Mouse (Mus musculus) heart, embryonic 14.5 days (tissue): ENCODE results near the gene Robo1. TPM values are rescaled to one million over a fixed set of nuclear protein-coding genes. Genes with fewer than 3 reads are reported as not detected.

Source experiments
- ATAC-seq: fragments of 200-750 bp; cut with Nextera tagmentation; 2 replicates; pipeline ENCODE4 v1.8.0; 2017; ENCODE audit warnings: low read depth, moderate TSS enrichment; ENCODE audit not compliant: insufficient number of reproducible peaks, insufficient read depth, low FRiP score
- H3K27ac ChIP-seq, 2 experiments: fragments of 200-500 bp in 1 of 2; fragments of 300-500 bp in 1 of 2; sonication (generic) in 1 of 2; replicated peaks in 1 of 2; 2 replicates each; pipeline ENCODE4 v1.5.1; 2012 to 2014; ENCODE audit warnings: low read depth in 2 of 2, low read length in 2 of 2, control low read depth in 1 of 2, mild to moderate bottlenecking in 1 of 2, mixed read lengths in 1 of 2; ENCODE audit not compliant: control insufficient read depth in 1 of 2, insufficient read depth in 1 of 2
- H3K27me3 ChIP-seq: fragments of 300-500 bp; sonication (generic); 2 replicates; pipeline ENCODE4 v1.6.1; 2014; ENCODE audit warnings: mild to moderate bottlenecking, low read length, control low read depth; ENCODE audit not compliant: control insufficient read depth, insufficient read depth
- H3K36me3 ChIP-seq: fragments of 300-500 bp; sonication (generic); 2 replicates; pipeline ENCODE4 v1.6.1; 2014; ENCODE audit warnings: mild to moderate bottlenecking, control low read depth, low read length, mixed read lengths; ENCODE audit not compliant: control insufficient read depth, insufficient read depth
- H3K4me1 ChIP-seq, 2 experiments: fragments of 200-500 bp in 1 of 2; fragments of 300-500 bp in 1 of 2; sonication (generic) in 1 of 2; 2 replicates each; pipeline ENCODE4 v1.6.1; 2012 to 2014; ENCODE audit warnings: low read length in 2 of 2, control low read depth in 1 of 2, mixed read lengths in 1 of 2; ENCODE audit not compliant: control insufficient read depth in 2 of 2, insufficient read depth in 2 of 2
- H3K4me2 ChIP-seq: fragments of 300-500 bp; sonication (generic); 2 replicates; pipeline ENCODE4 v1.6.1; 2014; ENCODE audit warnings: mild to moderate bottlenecking, low read length
- H3K4me3 ChIP-seq, 2 experiments: fragments of 200-500 bp in 1 of 2; fragments of 300-500 bp in 1 of 2; sonication (generic) in 1 of 2; 2 replicates each; pipeline ENCODE4 v1.5.1; 2012 to 2014; ENCODE audit warnings: low read length in 2 of 2, mild to moderate bottlenecking in 2 of 2, control low read depth in 1 of 2, low read depth in 1 of 2, moderate library complexity in 1 of 2; ENCODE audit not compliant: control insufficient read depth in 1 of 2, insufficient read depth in 1 of 2
- H3K9ac ChIP-seq: fragments of 300-500 bp; sonication (generic); 2 replicates; pipeline ENCODE4 v1.6.1; 2014; ENCODE audit warnings: mild to moderate bottlenecking, low read length
- H3K9me3 ChIP-seq: fragments of 300-500 bp; sonication (generic); 2 replicates; pipeline ENCODE4 v1.6.1; 2016; ENCODE audit warnings: low read length, control low read depth; ENCODE audit not compliant: control insufficient read depth
- WGBS: fragments of 180-500 bp; shearing (Covaris S2); extraction: QIAGEN DNeasy Blood & Tissue Kit; methylation state at CpG from one replicate; pipeline ENCODE4 v1.1.7; 2014; 5-methylcytosine and 5-hydroxymethylcytosine counted together
- polyA plus RNA-seq: library from polyadenylated mRNA; unstranded; fragments of >200 nt; fragmentation: Nextera tagmentation; extraction: Ambion mirVana; gene quantifications from 2 replicates; pipeline ENCODE4 v1.2.1, GENCODE M21; 2014

The Robo1 gene
- polyA plus RNA-seq, 1 experiment from 2014 or later: 14.9 TPM

- Histone ChIP-seq H3K4me3 (no peak overlapping the region), H3K4me1 (no peaks in the 10 kb centered on the region), H3K9ac (no peak overlapping the region), H3K27me3 (no peaks in the 10 kb centered on the region), H3K4me2 (no peak overlapping the region), H3K9me3 (no peaks in the 10 kb centered on the region), H3K27ac (no peak overlapping the region), H3K36me3 (no peaks in the 10 kb centered on the region)
- no peak for ATAC-seq
- WGBS: 94% methylated on average over 8 of the region's 8 CpGs
Measured at GRCm38 (mm10) chr16:72940786-72941185, 632.7 kb downstream of the Robo1 start.

- no peak for ATAC-seq
- H3K4me2 ChIP-seq: no peak overlapping the region
- H3K9me3 ChIP-seq: no peaks in the 10 kb centered on the region
- no peak overlapping the region for H3K9ac ChIP-seq
- no peaks in the 10 kb centered on the region for H3K4me1 ChIP-seq
- H3K27ac ChIP-seq: no peak overlapping the region
- no peaks in the 10 kb centered on the region for H3K36me3 ChIP-seq
- 89% methylated on average over 4 of the region's 4 CpGs for WGBS
- no peaks in the 10 kb centered on the region for H3K27me3 ChIP-seq
- H3K4me3 ChIP-seq: no peak overlapping the region
Measured at GRCm38 (mm10) chr16:72944403-72944802, 636.3 kb downstream of the Robo1 start.

GRCm38 (mm10) chr16:72951969-72952368 lies 643.9 kb downstream of the Robo1 start:
- WGBS: 83% methylated on average over 6 of the region's 6 CpGs
- Histone ChIP-seq H3K4me3 (no peak overlapping the region), H3K36me3 (no peaks in the 10 kb centered on the region), H3K27ac (no peak overlapping the region), H3K9me3 (no peaks in the 10 kb centered on the region), H3K9ac (no peak overlapping the region), H3K4me1 (no peaks in the 10 kb centered on the region), H3K4me2 (no peak overlapping the region), H3K27me3 (no peaks in the 10 kb centered on the region)
- no peak for ATAC-seq

- H3K4me1 ChIP-seq: no peaks in the 10 kb centered on the region
- 82% methylated on average over 11 of the region's 11 CpGs for WGBS
- no peak overlapping the region for H3K9ac ChIP-seq
Measured at GRCm38 (mm10) chr16:72959018-72959702, 651.1 kb downstream of the Robo1 start.

GRCm38 (mm10) chr16:72959823-72960222 lies 651.7 kb downstream of the Robo1 start:
- no peak overlapping the region for H3K27ac ChIP-seq
- no peak overlapping the region for H3K4me2 ChIP-seq
- no peaks in the 10 kb centered on the region for H3K27me3 ChIP-seq
- H3K4me3 ChIP-seq: no peak overlapping the region
- H3K4me1 ChIP-seq: no peaks in the 10 kb centered on the region
- WGBS: 85% methylated on average over 6 of the region's 6 CpGs
- H3K36me3 ChIP-seq: 0 out of 2 replicates have a peak, but pooled peaks cover 4% of the 10 kb centered on the region
- peaks cover 7% of the 10 kb centered on the region; the same call in 1 of the 2 replicates for H3K9me3 ChIP-seq
- no peak for ATAC-seq
- no peak overlapping the region for H3K9ac ChIP-seq

More at GRCm38 (mm10) chr16:72959018-72959702, 651.1 kb downstream of the Robo1 start:
- H3K27ac ChIP-seq: no peak overlapping the region
- H3K36me3 ChIP-seq: 0 out of 2 replicates have a peak, but pooled peaks cover 4% of the 10 kb centered on the region
- no peak overlapping the region for H3K4me3 ChIP-seq
- H3K27me3 ChIP-seq: no peaks in the 10 kb centered on the region
- no peak overlapping the region for H3K4me2 ChIP-seq
- no peak for ATAC-seq
- peaks cover 7% of the 10 kb centered on the region; the same call in 1 of the 2 replicates for H3K9me3 ChIP-seq

GRCm38 (mm10) chr16:72963782-72964181 lies 655.7 kb downstream of the Robo1 start:
- Histone ChIP-seq H3K27ac (no peak overlapping the region), H3K36me3 (0 out of 2 replicates have a peak, but pooled peaks cover 4% of the 10 kb centered on the region), H3K9me3 (peaks cover 7% of the 10 kb centered on the region; the same call in 1 of the 2 replicates), H3K27me3 (no peaks in the 10 kb centered on the region), H3K4me1 (no peaks in the 10 kb centered on the region), H3K9ac (no peak overlapping the region), H3K4me3 (no peak overlapping the region), H3K4me2 (no peak overlapping the region)
- ATAC-seq: no peak
- WGBS: 82% methylated on average over 3 of the region's 3 CpGs

- Histone ChIP-seq H3K9ac (no peak overlapping the region), H3K9me3 (peaks cover 7% of the 10 kb centered on the region; the same call in 1 of the 2 replicates), H3K27me3 (no peaks in the 10 kb centered on the region), H3K4me1 (no peaks in the 10 kb centered on the region), H3K36me3 (0 out of 2 replicates have a peak, but pooled peaks cover 7% of the 10 kb centered on the region), H3K4me3 (no peak overlapping the region), H3K4me2 (no peak overlapping the region), H3K27ac (no peak overlapping the region)
- 88% methylated on average over 7 of the region's 7 CpGs for WGBS
- ATAC-seq: no peak
Measured at GRCm38 (mm10) chr16:72967509-72967908, 659.4 kb downstream of the Robo1 start.
